Mouse (Mus musculus) adrenal gland, postnatal 25 days (tissue): ENCODE data around the gene Tma16. TPM values are rescaled to one million over a fixed set of nuclear protein-coding genes. Genes with fewer than 3 reads are reported as not detected.

Source experiments
- DNase-seq: peaks from one replicate; pipeline ENCODE4 v3.0.0; 2021; ENCODE audit warnings: mixed read lengths
- long read RNA-seq: library from polyadenylated mRNA; stranded (forward); transcript quantifications from one replicate; pipeline ENCODE4 v2.0.0, GENCODE M21; 2021
- total RNA-seq: library from RNA; stranded (reverse); gene quantifications from 2 replicates; pipeline ENCODE4 v1.2.3, GENCODE M21; 2021

Gene Tma16
- 7.9 and 9.5 TPM in 2 replicates for total RNA-seq
- long read RNA-seq, full-length matches to known transcripts = 7 of 9 reads
- long read RNA-seq, partial matches to known transcripts = 1 of 9 reads
- long read RNA-seq, other reads (novel, unspliced or antisense) = 1 of 9 reads

GRCm38 (mm10) chr8:66486084-66486763, at the start of gene Tma16:
Gene Tma16, minus strand, starts transcription at chr8:66486530.
- DNase-seq = peak; percentile 74

- DNase-seq = no peak
Measured at GRCm38 (mm10) chr8:66520576-66520975, 34.2 kb upstream of the Tma16 start.

- DNase-seq = no peak
Measured at GRCm38 (mm10) chr8:66519149-66519548, 32.8 kb upstream of the Tma16 start.

- DNase-seq = no peak
Measured at GRCm38 (mm10) chr8:66511537-66511936, 25.2 kb upstream of the Tma16 start, which contains the start of gene Tktl2. Gene Tktl2, plus strand, starts transcription at chr8:66511756.

- no peak for DNase-seq
Measured at GRCm38 (mm10) chr8:66503381-66503780, 17.1 kb upstream of the Tma16 start.

GRCm38 (mm10) chr8:66496998-66497577, 10.8 kb upstream of the Tma16 start:
- DNase-seq = no peak

- peak; percentile 74 for DNase-seq
Measured at GRCm38 (mm10) chr8:66495726-66496125, 9.4 kb upstream of the Tma16 start.

- no peak for DNase-seq
Measured at GRCm38 (mm10) chr8:66494496-66494895, 8.2 kb upstream of the Tma16 start.

GRCm38 (mm10) chr8:66490624-66491023, 4.3 kb upstream of the Tma16 start:
- DNase-seq = no peak

GRCm38 (mm10) chr8:66488556-66488955, 2.2 kb upstream of the Tma16 start:
- no peak for DNase-seq

GRCm38 (mm10) chr8:66476880-66477279, 9.4 kb downstream of the Tma16 start:
- DNase-seq = no peak

- no peak for DNase-seq
Measured at GRCm38 (mm10) chr8:66469821-66470220, 16.5 kb downstream of the Tma16 start.

GRCm38 (mm10) chr8:66457057-66457456, 29.3 kb downstream of the Tma16 start:
- peak; percentile 5 for DNase-seq

GRCm38 (mm10) chr8:66450691-66451090, 35.6 kb downstream of the Tma16 start:
- DNase-seq = peak; percentile 13

GRCm38 (mm10) chr8:66445351-66445750, 41.0 kb downstream of the Tma16 start:
- no peak for DNase-seq

GRCm38 (mm10) chr8:66444141-66444540, 42.2 kb downstream of the Tma16 start:
- no peak for DNase-seq

GRCm38 (mm10) chr8:66442778-66443177, 43.6 kb downstream of the Tma16 start:
- peak; percentile 2 for DNase-seq

- DNase-seq = no peak
Measured at GRCm38 (mm10) chr8:66441123-66441522, 45.2 kb downstream of the Tma16 start.

GRCm38 (mm10) chr8:66438468-66438867, 47.9 kb downstream of the Tma16 start:
- DNase-seq = peak; percentile 2

- DNase-seq = no peak
Measured at GRCm38 (mm10) chr8:66437929-66438328, 48.4 kb downstream of the Tma16 start.

- no peak for DNase-seq
Measured at GRCm38 (mm10) chr8:66436804-66437203, 49.5 kb downstream of the Tma16 start.

GRCm38 (mm10) chr8:66433577-66433976, 52.8 kb downstream of the Tma16 start:
- DNase-seq = no peak

GRCm38 (mm10) chr8:66430639-66431038, 55.7 kb downstream of the Tma16 start:
- DNase-seq = no peak
